Mouse (Mus musculus): ENCODE data around the gene Lcn12. TPM values are rescaled to one million over a fixed set of nuclear protein-coding genes. Genes with fewer than 3 reads are reported as not detected.

Lcn12 gene
- not detected in 2 replicates for polyA plus RNA-seq (2012; rRNA removed)

DNA sequence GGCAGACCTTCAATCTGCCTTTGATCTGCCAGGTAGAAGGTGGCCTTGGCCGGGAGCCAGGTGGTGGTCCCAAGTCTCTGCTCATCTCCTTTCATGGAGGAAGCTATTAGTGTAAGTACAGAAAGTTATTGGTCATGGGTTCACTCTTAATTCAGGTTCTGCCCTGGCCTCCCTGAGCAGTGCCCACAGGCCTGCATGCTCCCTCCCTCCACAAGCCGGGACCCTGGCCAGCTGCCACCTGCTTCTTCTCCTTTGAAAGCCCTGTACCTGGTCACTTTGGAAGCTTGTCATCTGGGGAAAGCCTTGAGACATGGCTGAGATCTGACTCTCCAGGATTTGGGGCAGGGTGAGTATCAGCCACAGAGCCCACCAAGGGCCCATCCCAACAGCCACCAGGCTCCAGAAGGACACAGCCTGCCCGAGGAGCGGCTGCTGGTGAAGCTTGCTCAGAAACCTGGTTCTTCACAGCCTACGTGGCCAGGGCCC, at the start of gene Lcn12:
Gene Lcn12 (minus strand): TSS at position 436 of the 486 bp plus-strand sequence.

DNA sequence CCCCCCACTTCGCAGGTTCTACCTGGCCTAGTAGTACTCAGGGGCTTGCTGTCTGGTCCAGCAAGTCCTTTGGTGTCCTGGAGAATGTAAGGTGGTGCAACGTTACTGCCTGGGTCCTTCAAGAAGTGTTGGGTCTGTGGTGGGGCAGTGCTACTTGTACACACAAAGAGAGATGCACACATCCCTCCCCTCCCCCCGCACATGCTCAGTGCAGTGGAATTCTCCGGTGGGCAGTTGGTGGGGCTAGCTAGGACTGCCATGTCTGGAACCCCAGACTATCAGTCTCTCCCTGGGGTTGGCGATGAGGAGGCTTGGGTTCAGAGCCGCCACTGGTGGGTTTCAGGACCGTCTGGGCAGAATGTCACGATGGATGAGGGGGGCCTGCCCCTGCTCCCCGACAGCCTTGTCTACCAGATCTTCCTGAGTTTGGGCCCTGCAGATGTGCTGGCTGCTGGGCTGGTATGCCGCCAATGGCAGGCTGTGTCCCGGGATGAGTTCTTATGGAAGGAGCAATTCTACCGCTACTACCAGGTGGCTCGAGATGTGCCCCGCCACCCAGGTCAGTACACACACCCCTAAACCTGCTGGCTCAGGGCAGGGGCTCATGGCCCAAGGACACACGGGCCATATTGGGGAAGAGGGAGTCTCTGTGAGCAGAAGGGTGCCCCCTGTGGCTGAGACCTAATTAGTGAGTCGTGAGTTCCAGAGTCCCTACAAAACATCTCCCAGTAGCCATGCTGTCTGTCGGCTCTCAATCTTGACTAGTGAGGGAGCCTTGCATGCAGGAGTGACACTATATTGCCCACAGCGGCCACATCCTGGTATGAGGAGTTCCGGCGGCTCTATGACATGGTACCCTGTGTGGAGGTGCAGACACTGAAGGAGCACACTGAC, 8.1 kb upstream of the Lcn12 start, which contains the start of gene C8g:
Gene C8g (minus strand): TSS at position 127 of the 894 bp plus-strand sequence.

DNA sequence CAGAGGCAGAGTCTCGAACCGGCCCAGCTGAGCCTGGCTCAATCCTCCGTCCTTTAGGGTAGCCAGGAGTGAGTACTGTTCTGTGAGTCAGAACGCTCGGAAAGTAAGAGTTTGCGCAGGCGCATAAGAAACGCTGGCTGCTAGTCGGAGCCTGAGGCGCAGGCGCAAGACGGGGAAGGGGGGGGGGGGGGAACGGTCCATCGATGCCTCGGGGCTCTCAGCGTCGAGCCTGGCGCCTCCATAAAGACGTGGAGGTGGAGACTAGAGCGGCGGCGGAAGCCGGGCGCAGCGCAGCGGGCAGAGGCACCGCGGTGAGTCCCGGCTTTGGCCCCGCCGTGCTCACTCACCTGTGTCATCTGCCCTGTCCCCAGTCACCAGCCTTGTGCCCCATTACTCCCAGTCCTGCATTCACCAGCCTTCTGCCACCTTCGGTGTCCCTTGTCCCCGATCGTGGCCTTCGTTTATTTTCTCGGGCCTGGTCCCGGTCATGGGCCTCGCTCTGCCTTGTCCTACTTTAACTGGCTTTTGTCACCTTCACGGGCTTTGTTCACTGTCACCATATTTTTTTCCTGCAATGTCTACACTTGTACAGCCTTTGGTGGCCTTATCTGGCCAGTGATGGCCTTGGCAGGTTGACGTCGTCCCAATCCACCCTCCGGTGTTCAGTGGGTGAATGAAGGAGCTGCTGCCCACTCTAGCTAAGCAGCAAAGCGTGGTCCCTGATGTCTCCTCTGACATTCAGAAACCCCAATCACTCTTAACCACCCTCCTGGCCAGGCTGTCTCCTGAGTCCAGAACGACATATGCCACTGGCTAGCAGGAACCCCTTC, 7.1 kb upstream of the Lcn12 start, which contains the start of gene Fbxw5:
Gene Fbxw5 (plus strand): TSS at position 175 of the 830 bp plus-strand sequence.

DNA sequence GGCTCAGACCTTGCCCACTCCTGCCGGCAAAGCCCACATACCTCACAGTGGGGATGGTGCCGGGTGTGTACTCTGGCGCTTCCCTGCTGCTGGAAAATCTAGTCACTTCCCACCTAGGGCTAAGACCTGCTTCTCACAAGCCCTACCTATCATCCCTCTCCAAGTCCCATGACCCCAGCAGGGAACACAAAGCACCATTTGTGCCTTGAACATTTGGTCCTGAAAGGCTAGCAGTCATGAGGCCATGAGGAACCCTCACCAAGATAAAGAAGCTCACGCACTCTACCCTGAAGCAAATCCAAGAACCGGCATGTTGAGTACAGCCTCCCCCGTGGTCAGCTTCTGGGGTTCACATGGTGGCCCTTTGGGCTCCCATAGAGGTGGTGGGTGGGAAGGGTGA, 23.7 kb downstream of the Lcn12 start, which contains the start of gene Ptgds:
Gene Ptgds (minus strand): TSS at position 78 of the 400 bp plus-strand sequence.

DNA sequence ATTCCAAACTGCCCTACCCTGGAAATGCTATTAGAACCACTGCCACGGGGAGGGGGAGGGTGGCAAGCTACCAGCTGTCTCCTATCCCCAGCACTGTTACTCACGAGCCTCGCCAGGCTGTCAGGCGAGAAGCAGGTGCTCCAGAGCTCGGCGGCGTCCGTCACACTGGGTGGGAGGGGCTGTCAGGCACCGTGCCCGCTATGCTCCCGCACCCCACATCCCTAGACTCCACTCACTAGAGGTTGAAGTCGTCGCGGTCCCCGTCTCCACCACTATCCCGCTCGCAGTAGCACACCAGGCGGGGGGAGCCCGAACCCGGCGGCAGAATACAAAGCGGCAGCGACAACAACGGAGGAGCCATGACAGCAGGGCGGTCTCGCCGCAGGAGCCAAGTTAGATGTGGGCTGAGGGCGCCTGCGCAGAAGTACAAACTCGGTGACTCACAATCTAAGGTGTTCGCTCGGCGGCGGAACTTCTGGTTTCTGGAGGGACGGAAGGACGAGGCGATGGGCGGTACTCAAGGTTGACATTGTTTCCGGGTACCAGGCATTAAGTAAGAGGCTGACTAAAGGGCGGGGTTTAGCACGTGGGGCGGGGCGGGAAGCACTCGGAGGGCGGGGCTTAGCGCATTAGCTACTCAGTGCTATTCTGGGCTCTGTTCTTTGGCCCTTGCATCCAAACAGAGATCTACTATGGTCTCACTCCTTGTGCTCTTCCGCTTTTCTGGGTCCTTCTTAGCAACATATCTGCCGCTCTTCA, 33.0 kb downstream of the Lcn12 start, which contains the start of gene Paxx:
Gene Paxx (minus strand): TSS at position 544 of the 759 bp plus-strand sequence.

DNA sequence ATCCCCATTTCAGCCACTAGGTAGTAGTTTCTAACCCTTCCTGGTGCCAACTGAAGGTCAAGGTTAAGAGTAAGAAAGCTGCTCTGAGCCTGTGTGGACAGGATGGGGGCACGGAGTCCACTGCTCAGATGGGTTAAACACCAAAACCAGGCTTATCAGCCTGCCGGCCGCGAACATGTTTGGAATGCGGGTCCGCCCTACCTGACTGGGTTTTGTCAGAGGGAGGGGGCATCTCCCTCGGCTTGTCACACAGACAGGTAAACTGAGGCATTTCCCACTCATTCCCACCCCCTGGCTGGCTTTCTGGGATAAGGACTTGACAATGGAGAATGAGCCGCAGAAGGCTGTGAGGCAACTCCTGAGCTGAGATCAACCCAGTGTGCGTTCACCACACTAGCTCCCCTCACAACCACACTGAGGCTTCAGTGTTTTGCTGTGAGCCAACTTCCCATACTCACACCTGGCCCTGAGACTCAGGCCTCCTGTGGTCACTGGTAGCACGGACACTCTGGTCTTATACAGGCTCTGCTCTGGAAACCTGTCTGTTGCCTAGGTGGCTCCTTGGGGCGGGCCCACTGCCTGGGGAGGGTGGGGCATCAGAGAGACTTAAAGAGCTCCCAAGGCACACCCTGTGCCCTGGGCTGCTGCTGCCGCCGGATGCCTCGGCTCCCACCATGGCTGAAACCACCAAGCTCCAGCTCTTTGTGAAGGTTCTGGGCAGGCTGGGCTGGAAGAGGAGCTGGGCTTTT, 37.3 kb downstream of the Lcn12 start, which contains the start of gene Clic3:
Gene Clic3 (plus strand): TSS at position 634 of the 749 bp plus-strand sequence.

Other genes with a start within 250 kb of the Lcn12 start
- gene AL732309.1, start 247.0 kb downstream of the Lcn12 start, polyA plus RNA-seq (2012; rRNA removed): 8.1 and 14.5 TPM in 2 replicates
- gene Tmem203, start 238.5 kb downstream of the Lcn12 start, polyA plus RNA-seq (2012; rRNA removed): 22.0 and 23.7 TPM in 2 replicates
- 4.1 and 4.2 TPM in 2 replicates for gene Tprn, start 231.3 kb downstream of the Lcn12 start, polyA plus RNA-seq (2012; rRNA removed)
- gene Ssna1, start 221.5 kb downstream of the Lcn12 start, polyA plus RNA-seq (2012; rRNA removed): 131 and 133 TPM in 2 replicates
- gene Anapc2, start 221.4 kb downstream of the Lcn12 start, polyA plus RNA-seq (2012; rRNA removed): 106 and 109 TPM in 2 replicates
- gene Tmem210, start 205.8 kb downstream of the Lcn12 start, polyA plus RNA-seq (2012; rRNA removed): not detected in 2 replicates
- gene Lrrc26, start 204.0 kb downstream of the Lcn12 start, polyA plus RNA-seq (2012; rRNA removed): not detected in 2 replicates
- 1.6 and 2.0 TPM in 2 replicates for gene Grin1, start 174.7 kb downstream of the Lcn12 start, polyA plus RNA-seq (2012; rRNA removed)
- gene Man1b1, start 161.6 kb downstream of the Lcn12 start, polyA plus RNA-seq (2012; rRNA removed): 29.2 and 34.9 TPM in 2 replicates
- gene Dpp7, start 137.6 kb downstream of the Lcn12 start, polyA plus RNA-seq (2012; rRNA removed): 22.1 and 29.3 TPM in 2 replicates
- gene Uap1l1, start 128.2 kb downstream of the Lcn12 start, polyA plus RNA-seq (2012; rRNA removed): 2.9 and 5.3 TPM in 2 replicates
- 64.9 and 72.9 TPM in 2 replicates for gene Sapcd2, start 121.6 kb downstream of the Lcn12 start, polyA plus RNA-seq (2012; rRNA removed)
- gene Entpd2, start 98.0 kb downstream of the Lcn12 start, polyA plus RNA-seq (2012; rRNA removed): 0.11 and 0.17 TPM in 2 replicates
- gene Npdc1, start 94.6 kb downstream of the Lcn12 start, polyA plus RNA-seq (2012; rRNA removed): 146 and 170 TPM in 2 replicates
- 0.06 and 0.31 TPM in 2 replicates for gene Fut7, start 70.6 kb downstream of the Lcn12 start, polyA plus RNA-seq (2012; rRNA removed)
- 15.7 and 15.9 TPM in 2 replicates for gene Abca2, start 65.2 kb downstream of the Lcn12 start, polyA plus RNA-seq (2012; rRNA removed)
- 0.16 and 0.36 TPM in 2 replicates for gene Clic3, start 37.1 kb downstream of the Lcn12 start, polyA plus RNA-seq (2012; rRNA removed)
- 23.7 and 35.7 TPM in 2 replicates for gene Paxx, start 32.8 kb downstream of the Lcn12 start, polyA plus RNA-seq (2012; rRNA removed)
- 0.34 and 0.41 TPM in 2 replicates for gene Ptgds, start 23.9 kb downstream of the Lcn12 start, polyA plus RNA-seq (2012; rRNA removed)
- gene Fbxw5, start 6.8 kb upstream of the Lcn12 start, polyA plus RNA-seq (2012; rRNA removed): 27.8 and 30.7 TPM in 2 replicates
- 3.8 and 4.0 TPM in 2 replicates for gene C8g, start 7.8 kb upstream of the Lcn12 start, polyA plus RNA-seq (2012; rRNA removed)
- 16.0 and 18.2 TPM in 2 replicates for gene Traf2, start 53.0 kb upstream of the Lcn12 start, polyA plus RNA-seq (2012; rRNA removed)
- 165 and 237 TPM in 2 replicates for gene Edf1, start 63.9 kb upstream of the Lcn12 start, polyA plus RNA-seq (2012; rRNA removed)
- 8.2 and 8.8 TPM in 2 replicates for gene Mamdc4, start 80.9 kb upstream of the Lcn12 start, polyA plus RNA-seq (2012; rRNA removed)
- gene Phpt1, start 81.3 kb upstream of the Lcn12 start, polyA plus RNA-seq (2012; rRNA removed): 154 and 192 TPM in 2 replicates
- gene Ajm1, start 87.8 kb upstream of the Lcn12 start, polyA plus RNA-seq (2012; rRNA removed): 1.2 and 1.4 TPM in 2 replicates
- 88.7 and 111 TPM in 2 replicates for gene Rabl6, start 114.6 kb upstream of the Lcn12 start, polyA plus RNA-seq (2012; rRNA removed)
- not detected in 2 replicates for gene Ccdc183, start 123.8 kb upstream of the Lcn12 start, polyA plus RNA-seq (2012; rRNA removed)
- gene Tmem141, start 128.1 kb upstream of the Lcn12 start, polyA plus RNA-seq (2012; rRNA removed): 9.4 and 18.8 TPM in 2 replicates
- 1.5 and 3.7 TPM in 2 replicates for gene Fcna, start 134.1 kb upstream of the Lcn12 start, polyA plus RNA-seq (2012; rRNA removed)
- gene Lcn8, start 159.2 kb upstream of the Lcn12 start, polyA plus RNA-seq (2012; rRNA removed): not detected in 2 replicates
- not detected in 2 replicates for gene Lcn5, start 164.0 kb upstream of the Lcn12 start, polyA plus RNA-seq (2012; rRNA removed)
- gene Lcn6, start 182.9 kb upstream of the Lcn12 start, polyA plus RNA-seq (2012; rRNA removed): not detected in 2 replicates
- gene Lcn10, start 188.8 kb upstream of the Lcn12 start, polyA plus RNA-seq (2012; rRNA removed): not detected in 2 replicates
- gene Obp2a, start 206.1 kb upstream of the Lcn12 start, polyA plus RNA-seq (2012; rRNA removed): not detected in 2 replicates
- 37.1 and 43.2 TPM in 2 replicates for gene Bmyc, start 212.8 kb upstream of the Lcn12 start, polyA plus RNA-seq (2012; rRNA removed)
- gene Obp2b, start 243.1 kb upstream of the Lcn12 start, polyA plus RNA-seq (2012; rRNA removed): not detected in 2 replicates